18 mouse cellular contexts compared by ENCODE assay signal in the genomic region with DNA sequence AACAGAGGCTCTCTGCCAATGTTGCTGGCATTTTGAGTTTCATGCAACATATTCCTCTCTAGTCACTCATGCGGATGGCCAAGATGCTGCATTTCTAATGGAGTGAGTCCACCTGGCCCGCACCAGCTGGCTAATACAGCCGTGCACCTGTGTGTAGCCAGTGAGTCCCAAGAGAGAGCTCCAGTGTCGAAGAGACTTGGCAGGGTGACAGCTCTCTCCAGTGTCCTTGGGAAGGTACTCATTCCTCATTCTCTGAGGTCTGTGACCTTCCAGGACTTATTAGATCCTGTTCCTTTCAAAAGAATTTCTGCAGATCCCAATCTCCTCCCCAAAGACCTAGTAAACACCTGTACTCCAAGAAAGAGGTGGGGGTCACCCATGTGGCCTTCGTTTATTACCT.
DNase-seq lines count a peak whose midpoint lies in the region.
"Had no signal": no experiment of that assay in that cellular context is flagged by ENCODE, and none has a peak within 500 bp of the region (broad histone marks: within the 10 kb centered on the region; RNA-seq: fewer than 3 reads in every experiment).

No protein-coding gene starts in this region.

- peak; percentile 5 to 12 for DNase-seq in cerebellum, postnatal 14 days
- no peak for DNase-seq in cerebellum, adult 11 months
- DNase-seq in left cerebral cortex, postnatal 4 days, result peak; percentile 27
- DNase-seq in left cerebral cortex, adult 18-20 months (ENCODE audit: low spot score in 2 of 2), result no peak
- peak; percentile 34 for DNase-seq in adrenal gland, adult 8-10 months
- DNase-seq in adrenal gland, postnatal 36 days, result peak; percentile 52 to 64
- no peak for DNase-seq in T-cell, adult 2 months (ENCODE audit: low spot score)
- DNase-seq: cerebellum, adult 18-20 months; embryo, embryonic 11 days; gastrocnemius, adult 2 months; heart, adult 2 months; heart, postnatal 14 days; kidney, adult 8-10 months; kidney, postnatal 14 days; lung, adult 18-20 months; right cerebral cortex, adult 18-20 months; spleen, adult 18-20 months; thymus, postnatal 14 days had no signal

- intact Hi-C loops in left cerebral cortex, postnatal 4 days (cut with DNase I), result no loop called here

Comparison
In these comparisons a context has a peak if more than half of its experiments do, and no peak if none do; other contexts are left out.
1. DNase-seq: peak in cerebellum, postnatal 14 days (2 of 2), left cerebral cortex, postnatal 4 days (single experiment), adrenal gland, adult 8-10 months (single experiment) and adrenal gland, postnatal 36 days (2 of 2); none in cerebellum, adult 11 months (single experiment), left cerebral cortex, adult 18-20 months (0 of 2) and T-cell, adult 2 months (single experiment).